Mouse (Mus musculus) cerebellum, postnatal 14 days (tissue): ENCODE results near the gene Ciart.
"Not testable (repeated sequence)": the region's sequence is repeated elsewhere in the genome, so short reads cannot be mapped to it uniquely, and the experiment has no call there.

Experiments
- DNase-seq, 2 experiments: peaks; one replicate each; pipeline ENCODE4 v3.0.0; 2021; ENCODE audit warnings: mixed read lengths in 2 of 2

Gene Ciart

GRCm38 (mm10) chr3:95901616-95902372 lies 19.7 kb upstream of the Ciart start:
- DNase-seq = no peak

- no peak for DNase-seq
Observed at GRCm38 (mm10) chr3:95899800-95900524, 17.9 kb upstream of the Ciart start.

- not testable (repeated sequence) for DNase-seq
Observed at GRCm38 (mm10) chr3:95895501-95895900, 13.4 kb upstream of the Ciart start.

- peak; percentile 79 to 81 for DNase-seq
Observed at GRCm38 (mm10) chr3:95894317-95895160, 12.5 kb upstream of the Ciart start.

DNA sequence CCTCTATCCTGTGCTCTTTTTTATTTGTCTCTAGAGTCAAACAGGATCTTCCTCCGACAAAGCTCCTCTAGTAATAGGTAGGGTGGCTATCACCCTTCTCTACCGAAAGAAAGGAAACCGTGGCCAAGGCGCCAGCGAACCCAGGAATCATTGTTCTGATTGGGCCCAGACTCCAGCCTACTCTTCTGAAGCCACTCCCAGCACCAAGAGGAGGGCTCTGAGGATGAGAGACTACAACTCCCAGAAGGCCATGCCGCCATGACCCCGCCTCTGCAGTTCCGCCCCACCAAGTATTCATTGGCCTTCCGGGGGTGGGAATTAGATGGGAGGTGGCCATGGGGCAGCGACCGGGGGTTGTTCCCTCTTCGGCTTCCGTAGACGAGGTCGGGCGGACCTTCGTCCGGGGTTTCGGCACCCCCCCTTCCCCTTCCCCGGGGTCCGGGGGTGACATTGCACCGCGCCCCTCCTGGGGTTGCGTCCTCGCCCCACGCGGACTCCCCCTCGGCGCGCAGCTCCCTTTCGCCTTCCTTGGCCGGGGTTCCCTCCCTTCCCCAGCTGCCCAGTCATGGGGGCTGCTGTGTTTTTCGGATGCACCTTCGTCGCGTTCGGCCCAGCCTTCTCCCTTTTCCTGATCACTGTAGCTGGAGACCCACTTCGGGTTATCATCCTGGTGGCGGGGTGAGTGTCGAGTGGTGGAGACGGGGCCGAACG lies 11.7 kb upstream of the Ciart start, which contains the start of gene Aph1a:
Aph1a (plus strand) TSS at position 364 of the 711 bp plus-strand sequence.
- DNase-seq = peak; percentile 95

DNA sequence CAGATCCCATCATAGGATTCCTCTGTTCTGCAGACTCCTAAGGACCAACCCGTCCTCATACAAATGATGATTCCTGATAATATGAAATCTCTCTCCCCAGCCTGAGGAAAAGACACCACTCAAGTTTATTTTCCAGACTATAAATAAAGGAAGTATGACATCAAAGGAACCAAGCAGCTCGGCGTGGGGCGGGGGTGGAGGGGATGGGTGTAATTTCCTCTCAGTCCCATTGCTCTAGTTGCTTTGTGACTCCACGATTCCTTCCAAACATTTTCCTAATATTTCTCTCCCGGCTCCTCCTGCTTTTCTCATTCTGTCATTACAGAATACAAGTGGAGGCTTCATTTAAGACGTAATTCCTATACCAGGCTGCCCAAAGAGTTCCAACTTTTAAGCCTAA lies 11.1 kb upstream of the Ciart start:
- no peak for DNase-seq

- no peak for DNase-seq
Observed at GRCm38 (mm10) chr3:95892066-95893052, 10.3 kb upstream of the Ciart start.

GRCm38 (mm10) chr3:95891211-95892065 lies 9.4 kb upstream of the Ciart start, which contains the start of gene BC028528:
BC028528 (minus strand) TSS chr3:95892005.
- no peak for DNase-seq

DNA sequence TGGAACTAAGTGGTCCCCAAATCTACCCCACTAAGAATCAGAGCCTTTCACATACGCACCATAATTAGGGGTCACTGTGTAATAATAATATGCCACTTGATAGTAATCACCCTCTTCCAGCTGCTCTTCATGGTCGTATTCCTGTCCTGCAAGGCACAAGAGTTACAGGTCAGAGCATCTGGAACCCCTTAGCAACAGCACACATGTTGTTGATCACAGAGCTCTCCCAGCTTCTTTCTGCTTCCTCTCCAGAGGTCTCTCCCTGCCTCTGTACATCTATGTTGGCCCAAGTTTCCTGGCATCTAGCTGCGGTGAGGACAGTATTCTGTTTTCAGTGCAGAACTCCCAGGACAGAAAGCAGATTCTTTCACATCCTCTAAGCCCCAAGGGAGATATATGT lies 7.6 kb upstream of the Ciart start:
- no peak for DNase-seq

- DNase-seq = no peak
Observed at GRCm38 (mm10) chr3:95887596-95887995, 5.5 kb upstream of the Ciart start.

DNA sequence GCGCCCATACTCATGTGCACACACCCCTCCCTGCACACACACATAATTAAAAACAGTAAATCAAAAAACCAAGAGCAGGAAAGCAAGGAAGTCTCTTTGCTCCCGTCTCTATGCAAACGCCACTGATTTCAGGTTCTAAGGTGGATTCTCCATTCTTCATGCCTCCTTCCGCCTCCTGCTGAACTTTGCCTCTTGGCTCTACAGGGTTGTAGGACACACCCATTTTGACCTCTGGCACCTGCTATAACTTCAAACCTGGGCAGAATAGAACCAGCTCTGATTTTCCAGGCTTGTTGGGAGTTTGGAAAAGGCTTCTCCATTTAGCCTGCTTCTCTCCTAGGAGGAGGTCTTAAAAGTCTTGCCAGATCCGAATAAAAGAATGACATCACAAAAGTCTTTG lies 2.3 kb upstream of the Ciart start:
- no peak for DNase-seq

GRCm38 (mm10) chr3:95882816-95883425 lies 870 bp upstream of the Ciart start:
- peak; percentile 73 to 88 for DNase-seq

- no peak for DNase-seq
Observed at GRCm38 (mm10) chr3:95879063-95879462, 3.0 kb downstream of the Ciart start.

GRCm38 (mm10) chr3:95872048-95872447 lies 10.0 kb downstream of the Ciart start:
- DNase-seq = no peak

GRCm38 (mm10) chr3:95871392-95871867 lies 10.6 kb downstream of the Ciart start, which contains the start of gene Mrps21:
Mrps21 (minus strand) TSS chr3:95871519.
- peak; percentile 88 to 89 for DNase-seq

GRCm38 (mm10) chr3:95870976-95871375 lies 11.1 kb downstream of the Ciart start:
- no peak for DNase-seq

GRCm38 (mm10) chr3:95867408-95867807 lies 14.6 kb downstream of the Ciart start:
- DNase-seq = no peak

GRCm38 (mm10) chr3:95866071-95866470 lies 16.0 kb downstream of the Ciart start:
- DNase-seq = no peak

GRCm38 (mm10) chr3:95865571-95865970 lies 16.5 kb downstream of the Ciart start:
- DNase-seq = no peak
